Mouse (Mus musculus) bone marrow macrophage, adult 2 months (primary cell): ENCODE data around the gene Pgp.

Source experiments
- CTCF ChIP-seq: IDR thresholded peaks from 2 replicates; pipeline ENCODE4 v1.5.1; 2012; ENCODE audit warnings: low read depth, mild to moderate bottlenecking, low read length, moderate library complexity
- POLR2A ChIP-seq: IDR thresholded peaks from 2 replicates; pipeline ENCODE4 v1.6.1; 2012; ENCODE audit warnings: mild to moderate bottlenecking, low read depth, low read length, borderline replicate concordance

DNA sequence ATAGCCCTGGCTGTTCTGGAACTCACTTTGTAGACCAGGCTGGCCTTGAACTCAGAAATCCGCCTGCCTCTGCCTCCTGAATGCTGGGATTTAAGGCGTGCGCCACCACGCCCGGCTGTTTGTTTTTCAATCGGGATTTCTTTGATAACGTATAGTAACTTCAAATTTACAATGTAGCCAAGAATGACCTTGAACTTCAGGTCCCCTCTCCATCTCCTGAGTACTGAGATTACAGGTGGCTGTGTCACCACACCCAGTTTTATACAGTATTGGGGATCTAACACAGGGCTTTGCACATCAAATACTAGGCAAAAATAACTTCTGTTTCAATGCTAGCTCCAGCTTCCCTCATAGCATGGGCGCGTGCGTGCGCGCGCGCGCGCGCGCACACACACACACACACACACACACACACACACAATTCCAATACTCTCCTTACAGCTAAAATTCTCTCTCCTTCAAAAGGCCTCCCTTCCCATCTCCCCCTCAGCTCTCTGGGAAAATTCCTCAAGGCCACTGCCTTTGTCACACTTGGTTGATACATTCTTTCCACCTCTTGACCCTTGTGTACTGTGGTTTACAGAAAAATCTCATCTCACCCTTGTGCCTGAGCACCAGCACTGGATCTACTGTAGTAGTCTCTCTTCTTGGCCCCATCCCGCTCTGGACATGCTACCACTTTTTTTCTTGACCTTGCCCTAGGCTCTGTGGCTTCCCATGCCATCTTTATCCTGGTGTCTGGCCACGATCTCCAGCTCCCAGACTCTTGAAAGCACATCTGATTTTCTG lies 11.0 kb downstream of the Pgp start:
- TF ChIP-seq POLR2A (no peak), CTCF (no peak)
